Mouse (Mus musculus): Measurements from ENCODE around the gene Ppm1a. TPM values are rescaled to one million over a fixed set of nuclear protein-coding genes. Genes with fewer than 3 reads are reported as not detected.

The Ppm1a gene
- total and polyA plus RNA-seq, 3 experiments: 111 to 119 TPM; not detected in 1

GRCm38 (mm10) chr12:72719046-72719445, 38.2 kb upstream of the Ppm1a start:
- DNase-seq (ENCODE audit: low read depth, low spot score): no peak
- TF ChIP-seq NRF1 (IDR thresholded peaks at IDR 0.05; ENCODE audit: insufficient read depth, low read depth, low read length, poor library complexity, severe bottlenecking) (no peak), GATA1 (IDR thresholded peaks at IDR 0.05; ENCODE audit: low read depth, low read length) (no peak), ZNF384 (IDR thresholded peaks at IDR 0.05; ENCODE audit: low read depth, low read length) (no peak), MAX (IDR thresholded peaks at IDR 0.05; ENCODE audit: low read length) (no peak), POLR2A (IDR thresholded peaks at IDR 0.05; ENCODE audit: control insufficient read depth in 1 of 2, insufficient read depth in 1 of 2, low read depth in 1 of 2, low read length in 2 of 2, poor library complexity in 1 of 2) (no peak), MYC (IDR thresholded peaks at IDR 0.05; ENCODE audit: low read depth, low read length) (no peak), MAZ (IDR thresholded peaks at IDR 0.05; ENCODE audit: low read depth, low read length) (no peak), CHD1 (IDR thresholded peaks at IDR 0.05; ENCODE audit: low read depth, low read length) (no peak), TCF12 (IDR thresholded peaks at IDR 0.05; ENCODE audit: low read depth, low read length) (no peak), MXI1 (IDR thresholded peaks at IDR 0.05; ENCODE audit: low read depth, low read length) (no peak), CHD2 (IDR thresholded peaks at IDR 0.05; ENCODE audit: low read length) (no peak), ZKSCAN1 (IDR thresholded peaks at IDR 0.05; ENCODE audit: low read depth, low read length) (no peak), USF1 (IDR thresholded peaks at IDR 0.05; ENCODE audit: low read depth, low read length) (no peak), GABPA (IDR thresholded peaks at IDR 0.05; ENCODE audit: low read depth, low read length) (no peak), UBTF (IDR thresholded peaks at IDR 0.05; ENCODE audit: borderline replicate concordance, insufficient read depth, low read depth, low read length) (no peak), CTCF (IDR thresholded peaks at IDR 0.05 in 2 of 3, conservative IDR thresholded peaks at IDR 0.05 in 1 of 3; ENCODE audit: control insufficient read depth in 1 of 3, insufficient read depth in 1 of 3, low read depth in 2 of 3, low read length in 3 of 3, poor library complexity in 1 of 3, severe bottlenecking in 1 of 3) (no peak)
- Histone ChIP-seq H3K9me3 (replicated peaks; ENCODE audit: insufficient read depth, low read length) (no peaks in the 10 kb centered on the region), H3K79me2 (ENCODE audit: control insufficient read depth, insufficient read depth, low read length, poor library complexity) (no peaks in the 10 kb centered on the region), H3K27ac (ENCODE audit: control insufficient read depth, low read depth, low read length) (no peak overlapping the region), H3K4me3 (ENCODE audit: control insufficient read depth in 1 of 2, insufficient read depth in 1 of 2, low read depth in 2 of 2, low read length in 2 of 2) (no peak overlapping the region), H3K9ac (ENCODE audit: control insufficient read depth, low read depth, low read length, poor library complexity, severe bottlenecking) (no peak overlapping the region), H3K4me1 (ENCODE audit: control insufficient read depth in 1 of 2, insufficient read depth in 2 of 2, low read length in 2 of 2) (no peaks in the 10 kb centered on the region), H3K27me3 (ENCODE audit: control insufficient read depth in 1 of 2, insufficient read depth in 2 of 2, low read length in 2 of 2) (no peaks in the 10 kb centered on the region), H3K36me3 (ENCODE audit: control insufficient read depth in 1 of 2, insufficient read depth in 2 of 2, low read length in 2 of 2) (no peaks in the 10 kb centered on the region)

GRCm38 (mm10) chr12:72719452-72720087, 37.7 kb upstream of the Ppm1a start:
- Histone ChIP-seq H3K36me3 (ENCODE audit: control insufficient read depth in 1 of 2, insufficient read depth in 2 of 2, low read length in 2 of 2) (no peaks in the 10 kb centered on the region), H3K4me1 (ENCODE audit: control insufficient read depth in 1 of 2, insufficient read depth in 2 of 2, low read length in 2 of 2) (no peaks in the 10 kb centered on the region), H3K4me3 (ENCODE audit: control insufficient read depth in 1 of 2, insufficient read depth in 1 of 2, low read depth in 2 of 2, low read length in 2 of 2) (no peak overlapping the region), H3K27ac (ENCODE audit: control insufficient read depth, low read depth, low read length) (no peak overlapping the region), H3K9me3 (replicated peaks; ENCODE audit: insufficient read depth, low read length) (no peaks in the 10 kb centered on the region), H3K27me3 (ENCODE audit: control insufficient read depth in 1 of 2, insufficient read depth in 2 of 2, low read length in 2 of 2) (no peaks in the 10 kb centered on the region), H3K79me2 (ENCODE audit: control insufficient read depth, insufficient read depth, low read length, poor library complexity) (no peaks in the 10 kb centered on the region), H3K9ac (ENCODE audit: control insufficient read depth, low read depth, low read length, poor library complexity, severe bottlenecking) (no peak overlapping the region)
- no peak for TF ChIP-seq E2F4 (IDR thresholded peaks at IDR 0.05; ENCODE audit: borderline replicate concordance, low read depth, low read length)
- no peak for TF ChIP-seq ETS1 (IDR thresholded peaks at IDR 0.05; ENCODE audit: low read depth, low read length)
- TF ChIP-seq RAD21 (IDR thresholded peaks at IDR 0.05; ENCODE audit: low read depth, low read length): no peak
- TF ChIP-seq POLR2A (IDR thresholded peaks at IDR 0.05; ENCODE audit: control insufficient read depth in 1 of 2, insufficient read depth in 1 of 2, low read depth in 1 of 2, low read length in 2 of 2, poor library complexity in 1 of 2): no peak
- no peak for TF ChIP-seq MAZ (IDR thresholded peaks at IDR 0.05; ENCODE audit: low read depth, low read length)
- TF ChIP-seq NELFE (IDR thresholded peaks at IDR 0.05; ENCODE audit: low read depth, low read length): no peak
- TF ChIP-seq SMC3 (IDR thresholded peaks at IDR 0.05; ENCODE audit: low read depth, low read length): no peak
- no peak for DNase-seq (ENCODE audit: low read depth, low spot score)
